Mouse (Mus musculus) heart, adult 2 months (tissue): ENCODE data around the gene Etfa. TPM values are rescaled to one million over a fixed set of nuclear protein-coding genes. Genes with fewer than 3 reads are reported as not detected.

Source experiments
- DNase-seq, 2 experiments: peaks; one replicate each; pipeline ENCODE4 v3.0.0; 2021
- H3K27ac ChIP-seq: fragments of 200-600 bp; 2 replicates; pipeline ENCODE4 v1.8.1; 2022
- H3K27me3 ChIP-seq: fragments of 200-500 bp; 2 replicates; pipeline ENCODE4 v1.6.1; 2012; ENCODE audit warnings: mild to moderate bottlenecking, low read length, inconsistent platforms, mixed read lengths; ENCODE audit not compliant: control insufficient read depth, insufficient read depth
- H3K36me3 ChIP-seq: fragments of 200-500 bp; 2 replicates; pipeline ENCODE4 v1.6.1; 2012; ENCODE audit warnings: low read length, inconsistent platforms; ENCODE audit not compliant: control insufficient read depth, insufficient read depth
- H3K4me1 ChIP-seq: fragments of 200-500 bp; 2 replicates; pipeline ENCODE4 v1.6.1; 2011; ENCODE audit warnings: low read length; ENCODE audit not compliant: control insufficient read depth, insufficient read depth
- H3K4me3 ChIP-seq: fragments of 200-600 bp; 2 replicates; pipeline ENCODE4 v1.8.1; 2022
- H3K79me2 ChIP-seq: fragments of 200-500 bp; replicated peaks from 2 replicates; pipeline ENCODE4 v1.6.1; 2012; ENCODE audit warnings: mild to moderate bottlenecking, inconsistent platforms, low read length, moderate library complexity, mixed read lengths; ENCODE audit not compliant: control insufficient read depth, insufficient read depth
- H3K9ac ChIP-seq: fragments of 200-500 bp; 2 replicates; pipeline ENCODE4 v1.6.1; 2012; ENCODE audit warnings: low read depth, mild to moderate bottlenecking, control low read depth, inconsistent platforms, low read length, mixed read lengths
- CTCF ChIP-seq: fragments of 200-600 bp; IDR thresholded peaks from 2 replicates; pipeline ENCODE4 v1.8.1; 2022; ENCODE audit warnings: antibody characterized with exemption, mild to moderate bottlenecking, moderate library complexity
- EP300 ChIP-seq: fragments of 200-500 bp; IDR thresholded peaks from 2 replicates; pipeline ENCODE4 v1.6.1; 2011; ENCODE audit warnings: low read depth, low read length, control low read depth; ENCODE audit not compliant: insufficient read depth
- POLR2A ChIP-seq: fragments of 200-500 bp; IDR thresholded peaks from 2 replicates; pipeline ENCODE4 v1.6.1; 2011; ENCODE audit warnings: mild to moderate bottlenecking, low read depth, low read length, control low read depth; ENCODE audit not compliant: insufficient read depth
- WGBS: fragments of 180-500 bp; shearing (Covaris S2); methylation state at CpG from one replicate; pipeline ENCODE4 v1.1.7; 2018; 5-methylcytosine and 5-hydroxymethylcytosine counted together
- intact Hi-C: fragments of 180-260 bp; cut with DNase I; formaldehyde crosslinking; loops from one replicate; pipeline ENCODE4 v1.15.1; 2025
- polyA plus RNA-seq: library from polyadenylated mRNA; depleted of rRNA; stranded (reverse); fragments of >200 nt; gene quantifications from 2 replicates; pipeline ENCODE4 v1.2.3, GENCODE M21; 2012
- total RNA-seq, 2 experiments: library from RNA; stranded (reverse); gene quantifications; 2 replicates each; pipeline ENCODE4 v1.2.3; 2021

Gene Etfa
- total and polyA plus RNA-seq, 3 experiments, result 289 to 1,031 (median 871) TPM

DNA sequence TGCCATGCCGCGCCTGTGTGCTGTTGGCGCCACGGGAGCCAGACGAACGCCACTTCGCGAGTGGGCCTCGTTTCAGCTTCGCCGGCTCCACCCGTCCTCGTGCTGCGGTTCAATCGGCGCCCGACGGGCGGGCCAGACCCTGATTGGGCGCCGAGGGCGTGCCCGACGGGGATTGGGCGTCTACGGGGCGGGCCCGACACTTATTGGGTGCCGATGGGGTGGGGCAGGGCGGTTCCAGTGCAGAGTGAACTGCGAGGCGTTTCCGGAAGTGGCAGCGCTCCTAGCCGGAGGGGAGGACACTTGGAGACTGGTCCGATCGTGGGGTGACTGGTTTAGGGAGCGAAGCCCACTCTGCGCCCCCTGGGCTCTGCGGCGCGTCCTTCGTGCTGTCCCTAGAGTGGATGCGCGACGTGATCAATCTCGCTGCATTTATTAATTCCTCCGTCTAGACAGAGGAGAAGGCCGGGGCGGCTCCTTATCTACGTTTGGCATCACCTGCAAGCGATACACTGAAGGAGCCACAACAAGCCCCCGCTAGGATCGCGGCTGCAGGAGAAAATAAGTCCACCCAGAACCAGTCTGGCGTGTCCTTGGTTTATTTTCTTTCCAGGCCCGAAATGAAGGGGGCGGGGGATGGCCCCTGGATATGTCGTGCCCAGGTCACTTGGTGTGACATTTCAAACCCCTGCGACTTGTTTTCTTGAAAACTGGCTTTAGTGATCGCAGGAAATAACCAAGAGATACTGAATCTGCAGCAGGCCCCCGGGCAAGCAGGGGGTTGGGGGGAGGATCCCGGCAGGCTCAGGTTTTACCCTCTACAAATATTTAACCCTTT, 34.4 kb upstream of the Etfa start:
- no peak for TF ChIP-seq EP300
- TF ChIP-seq CTCF, result no peak
- TF ChIP-seq POLR2A, result no peak
- Histone ChIP-seq H3K9ac (no peak overlapping the region), H3K27me3 (peaks cover 43% of the 10 kb centered on the region), H3K79me2 (no peaks in the 10 kb centered on the region), H3K4me3 (peak overlapping the region; percentile 9; the same call in 1 of the 2 replicates), H3K4me1 (peaks cover 10% of the 10 kb centered on the region), H3K36me3 (no peaks in the 10 kb centered on the region), H3K27ac (no peak overlapping the region)
- DNase-seq, result peak; percentile 35 to 62
- intact Hi-C loops, result loop anchor here (10.0 kb wide), 1 partner anchor 222 kb away; the partner anchor contains the start of genes Nrg4 and Tmem266
- 5% methylated on average over 63 of the region's 63 CpGs for WGBS

GRCm38 (mm10) chr9:55545556-55546175, 33.6 kb upstream of the Etfa start:
- peak; percentile 30 to 48 for DNase-seq
- intact Hi-C loops, result loop anchor here (10.0 kb wide), 1 partner anchor 221 kb away; the partner anchor contains the start of genes Nrg4 and Tmem266
- no peaks in the 10 kb centered on the region for H3K79me2 ChIP-seq
- H3K36me3 ChIP-seq, result no peaks in the 10 kb centered on the region
- H3K4me1 ChIP-seq, result peaks cover 10% of the 10 kb centered on the region
- peaks cover 47% of the 10 kb centered on the region for H3K27me3 ChIP-seq
- TF ChIP-seq POLR2A, result no peak
- TF ChIP-seq EP300, result no peak
- 10% methylated on average over 41 of the region's 41 CpGs for WGBS
- no peak overlapping the region for H3K9ac ChIP-seq
- no peak overlapping the region for H3K27ac ChIP-seq
- no peak overlapping the region for H3K4me3 ChIP-seq

GRCm38 (mm10) chr9:55544861-55545555, 33.0 kb upstream of the Etfa start:
- peak; percentile 55 to 70 for DNase-seq
- 6% methylated on average over 30 of the region's 30 CpGs for WGBS
- intact Hi-C loops, result loop anchor here (10.0 kb wide), 1 partner anchor 220 kb away; the partner anchor contains the start of genes Nrg4 and Tmem266
- Histone ChIP-seq H3K36me3 (no peaks in the 10 kb centered on the region), H3K79me2 (no peaks in the 10 kb centered on the region), H3K4me1 (peaks cover 10% of the 10 kb centered on the region), H3K9ac (no peak overlapping the region), H3K4me3 (no peak overlapping the region), H3K27me3 (peaks cover 50% of the 10 kb centered on the region), H3K27ac (no peak overlapping the region)
- no peak for TF ChIP-seq EP300
- TF ChIP-seq POLR2A, result no peak
- no peak for TF ChIP-seq CTCF

DNA sequence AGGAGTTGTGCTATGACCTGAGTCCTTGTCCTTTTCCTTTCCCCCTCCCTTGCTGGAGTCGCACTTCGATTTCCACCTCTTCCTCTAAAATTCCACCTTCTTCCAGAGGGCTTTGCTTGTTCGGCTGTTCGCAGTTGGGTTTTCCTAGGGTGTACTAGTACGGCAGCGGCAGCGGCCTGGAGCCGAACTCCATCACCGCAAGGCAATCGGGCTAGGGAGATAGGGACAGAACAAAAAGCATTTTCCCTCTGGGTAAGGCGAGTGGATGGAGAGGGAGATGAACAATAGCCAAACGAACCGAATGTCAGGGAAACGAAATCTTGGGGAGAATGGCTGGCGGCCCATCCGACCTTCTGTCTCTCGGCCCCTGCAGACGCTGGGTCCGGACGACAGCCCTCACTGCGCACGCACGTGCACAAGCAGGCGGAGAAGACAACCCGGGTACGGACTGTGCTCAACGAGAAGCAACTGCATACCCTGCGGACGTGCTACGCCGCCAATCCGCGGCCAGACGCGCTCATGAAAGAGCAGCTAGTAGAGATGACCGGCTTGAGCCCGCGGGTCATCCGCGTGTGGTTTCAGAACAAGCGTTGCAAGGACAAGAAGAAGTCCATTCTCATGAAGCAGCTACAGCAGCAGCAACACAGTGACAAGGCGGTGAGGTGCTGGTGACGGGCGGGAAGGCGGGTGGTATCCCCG, 31.8 kb upstream of the Etfa start:
- peak; percentile 63 to 79 for DNase-seq
- intact Hi-C loops, result loop anchor here (10.0 kb wide), 1 partner anchor 219 kb away; the partner anchor contains the start of genes Nrg4 and Tmem266
- 4% methylated on average over 46 of the region's 46 CpGs for WGBS
- H3K4me1 ChIP-seq, result peaks cover 10% of the 10 kb centered on the region
- no peak for TF ChIP-seq EP300
- TF ChIP-seq POLR2A, result no peak
- TF ChIP-seq CTCF, result no peak
- no peak overlapping the region for H3K4me3 ChIP-seq
- no peak overlapping the region for H3K27ac ChIP-seq
- no peaks in the 10 kb centered on the region for H3K36me3 ChIP-seq
- H3K27me3 ChIP-seq, result peaks cover 60% of the 10 kb centered on the region
- H3K79me2 ChIP-seq, result no peaks in the 10 kb centered on the region
- no peak overlapping the region for H3K9ac ChIP-seq

GRCm38 (mm10) chr9:55543336-55543702, 31.3 kb upstream of the Etfa start:
- no peaks in the 10 kb centered on the region for H3K79me2 ChIP-seq
- no peak for DNase-seq
- no peak overlapping the region for H3K9ac ChIP-seq
- intact Hi-C loops, result loop anchor here (10.0 kb wide), 1 partner anchor 219 kb away; the partner anchor contains the start of genes Nrg4 and Tmem266
- TF ChIP-seq CTCF (no peak), EP300 (no peak), POLR2A (no peak)
- H3K27me3 ChIP-seq, result peaks cover 64% of the 10 kb centered on the region
- no peak overlapping the region for H3K27ac ChIP-seq
- peaks cover 10% of the 10 kb centered on the region for H3K4me1 ChIP-seq
- no peak overlapping the region for H3K4me3 ChIP-seq
- H3K36me3 ChIP-seq, result no peaks in the 10 kb centered on the region
- WGBS, result 34% methylated on average over 8 of the region's 8 CpGs
